Comparison of ENCODE assay signal across 9 mouse cellular contexts in genomic region chr1:178917194-178917902, GRCm38 (mm10).
DNase-seq lines count a peak whose midpoint lies in the region; ATAC-seq and TF ChIP-seq lines count a peak whose summit lies in the region.
"Had no signal": no experiment of that assay in that cellular context is flagged by ENCODE, and none has a peak within 500 bp of the region (broad histone marks: within the 10 kb centered on the region; RNA-seq: fewer than 3 reads in every experiment).

No protein-coding gene starts in this region.

- H3K27ac ChIP-seq in liver, embryonic 14.5 days: no peak overlapping the region
- no peak overlapping the region for H3K27ac ChIP-seq in liver, embryonic 11.5 days (ENCODE audit: low read depth, low read length)
- no peak overlapping the region for H3K27ac ChIP-seq in cerebellum, adult 2 months (ENCODE audit: insufficient read depth, low read length)
- H3K27ac ChIP-seq in midbrain, embryonic 10.5 days (replicated peaks): peak overlapping the region; percentile 38; the same call in 1 of the 2 replicates
- H3K27ac ChIP-seq in thymus, adult 2 months (ENCODE audit: control insufficient read depth, insufficient read depth, low read length): no peak overlapping the region
- H3K27ac ChIP-seq in liver, postnatal 0 days (ENCODE audit: low read depth): no peak overlapping the region
- H3K27ac ChIP-seq: liver, embryonic 15.5 days had no signal

- H3K4me3 ChIP-seq in liver, embryonic 14.5 days (ENCODE audit: insufficient read depth in 1 of 2, low read depth in 2 of 2, low read length in 2 of 2): no peak overlapping the region
- H3K4me3 ChIP-seq in liver, embryonic 11.5 days (ENCODE audit: low read depth, low read length): no peak overlapping the region
- H3K4me3 ChIP-seq in cerebellum, adult 2 months (replicated peaks; ENCODE audit: insufficient read depth, low read depth, low read length): no peak overlapping the region
- H3K4me3 ChIP-seq in midbrain, embryonic 10.5 days: peak overlapping the region; percentile 40
- no peak overlapping the region for H3K4me3 ChIP-seq in thymus, adult 2 months (ENCODE audit: control insufficient read depth, insufficient read depth, low read length)
- H3K4me3 ChIP-seq in liver, postnatal 0 days (ENCODE audit: low read depth, low read length): no peak overlapping the region
- H3K4me3 ChIP-seq: liver, embryonic 15.5 days had no signal

- ATAC-seq in liver, embryonic 14.5 days (ENCODE audit: insufficient read depth): 0 out of 2 replicates have a peak, but pooled peaks have one; percentile 10
- no peak for ATAC-seq in liver, embryonic 11.5 days (replicated peaks; ENCODE audit: low FRiP score)
- ATAC-seq in liver, postnatal 0 days: no peak

- TF ChIP-seq EP300 in liver, embryonic 14.5 days (IDR thresholded peaks at IDR 0.05; ENCODE audit: low read depth): no peak
- no peak for TF ChIP-seq EP300 in liver, postnatal 0 days (IDR thresholded peaks at IDR 0.05; ENCODE audit: low read depth)

- no peak for DNase-seq in liver, embryonic 14.5 days (ENCODE audit: low read depth in 3 of 3, low spot score in 3 of 3)
- no peak for DNase-seq in liver, embryonic 11.5 days (ENCODE audit: low spot score)
- peak; percentile 46 to 51 for DNase-seq in cerebellum, adult 2 months
- peak; percentile 21 to 41 for DNase-seq in heart, postnatal 10 days
- DNase-seq in midbrain, embryonic 10.5 days (ENCODE audit: low spot score): peak; percentile 29
- no peak for DNase-seq in thymus, adult 2 months
- no peak for DNase-seq in adipocyte (ENCODE audit: low spot score)
- no peak for DNase-seq in liver, postnatal 0 days

- no peaks in the 10 kb centered on the region for H3K4me1 ChIP-seq in liver, embryonic 14.5 days (replicated peaks; ENCODE audit: control insufficient read depth in 2 of 2, insufficient read depth in 2 of 2, low read length in 1 of 2)
- no peaks in the 10 kb centered on the region for H3K4me1 ChIP-seq in liver, embryonic 11.5 days (replicated peaks; ENCODE audit: control insufficient read depth, insufficient read depth, low read length)
- H3K4me1 ChIP-seq in cerebellum, adult 2 months (ENCODE audit: control insufficient read depth, insufficient read depth, low read length): peaks cover 24% of the 10 kb centered on the region
- peaks cover 19% of the 10 kb centered on the region for H3K4me1 ChIP-seq in midbrain, embryonic 10.5 days
- no peaks in the 10 kb centered on the region for H3K4me1 ChIP-seq in thymus, adult 2 months (replicated peaks; ENCODE audit: control insufficient read depth, insufficient read depth, low read length)
- no peaks in the 10 kb centered on the region for H3K4me1 ChIP-seq in liver, postnatal 0 days (ENCODE audit: insufficient read depth)
- H3K4me1 ChIP-seq: liver, embryonic 15.5 days had no signal

- 62% methylated on average over 31 of the region's 31 CpGs for WGBS in liver, embryonic 14.5 days (ENCODE audit: insufficient replicate concordance)
- 53% methylated on average over 31 of the region's 31 CpGs for WGBS in liver, embryonic 11.5 days
- WGBS in cerebellum, adult 2 months: 38% methylated on average over 31 of the region's 31 CpGs
- WGBS in midbrain, embryonic 10.5 days: 46% methylated on average over 31 of the region's 31 CpGs
- WGBS in thymus, adult 2 months: 79% methylated on average over 31 of the region's 31 CpGs
- WGBS in liver, postnatal 0 days (ENCODE audit: insufficient replicate concordance): 70% methylated on average over 31 of the region's 31 CpGs

- H3K36me3 ChIP-seq in liver, embryonic 14.5 days (replicated peaks; ENCODE audit: control insufficient read depth, insufficient read depth, low read depth): no peaks in the 10 kb centered on the region
- no peaks in the 10 kb centered on the region for H3K36me3 ChIP-seq in liver, embryonic 11.5 days (ENCODE audit: control insufficient read depth, insufficient read depth, low read length)
- no peaks in the 10 kb centered on the region for H3K36me3 ChIP-seq in midbrain, embryonic 10.5 days
- H3K36me3 ChIP-seq in thymus, adult 2 months (ENCODE audit: control insufficient read depth, insufficient read depth, low read length): no peaks in the 10 kb centered on the region
- no peaks in the 10 kb centered on the region for H3K36me3 ChIP-seq in liver, postnatal 0 days (replicated peaks; ENCODE audit: insufficient read depth, low read length)
- H3K36me3 ChIP-seq: liver, embryonic 15.5 days had no signal

- TF ChIP-seq POLR2A in cerebellum, adult 2 months (IDR thresholded peaks at IDR 0.05; ENCODE audit: borderline replicate concordance, insufficient read depth, low read length): no peak
- TF ChIP-seq POLR2A in thymus, adult 2 months (IDR thresholded peaks at IDR 0.05; ENCODE audit: control insufficient read depth, extremely low read depth, insufficient read depth, low read length, poor library complexity): no peak

- H3K9me3 ChIP-seq in liver, embryonic 14.5 days (ENCODE audit: control insufficient read depth, low read length): no peaks in the 10 kb centered on the region
- no peaks in the 10 kb centered on the region for H3K9me3 ChIP-seq in liver, embryonic 11.5 days (ENCODE audit: control insufficient read depth, low read length)
- H3K9me3 ChIP-seq in midbrain, embryonic 10.5 days (replicated peaks): no peaks in the 10 kb centered on the region
- no peaks in the 10 kb centered on the region for H3K9me3 ChIP-seq in liver, postnatal 0 days (ENCODE audit: low read length)
- H3K9me3 ChIP-seq: liver, embryonic 15.5 days had no signal

- intact Hi-C loops in heart, postnatal 10 days (cut with DNase I): no loop called here

- no peak for TF ChIP-seq CTCF in liver, embryonic 14.5 days (IDR thresholded peaks at IDR 0.05; ENCODE audit: low read depth)
- TF ChIP-seq CTCF in cerebellum, adult 2 months (IDR thresholded peaks at IDR 0.05; ENCODE audit: borderline replicate concordance, insufficient read depth, low read depth, low read length): no peak
- no peak for TF ChIP-seq CTCF in thymus, adult 2 months (IDR thresholded peaks at IDR 0.05; ENCODE audit: borderline replicate concordance, control insufficient read depth, extremely low read depth, insufficient read depth, low read length, poor library complexity)
- no peak for TF ChIP-seq CTCF in liver, postnatal 0 days (IDR thresholded peaks at IDR 0.05; ENCODE audit: low read depth)

- no peak overlapping the region for H3K9ac ChIP-seq in liver, embryonic 14.5 days (replicated peaks)
- no peak overlapping the region for H3K9ac ChIP-seq in liver, embryonic 11.5 days (ENCODE audit: low read depth, low read length)
- no peak overlapping the region for H3K9ac ChIP-seq in liver, postnatal 0 days (replicated peaks)
- H3K9ac ChIP-seq: liver, embryonic 15.5 days had no signal

- H3K27me3 ChIP-seq in liver, embryonic 14.5 days (ENCODE audit: control insufficient read depth, insufficient read depth, low read length): no peaks in the 10 kb centered on the region
- H3K27me3 ChIP-seq in liver, embryonic 11.5 days (replicated peaks; ENCODE audit: control insufficient read depth, insufficient read depth, low read length): peaks cover 8% of the 10 kb centered on the region
- H3K27me3 ChIP-seq in cerebellum, adult 2 months (ENCODE audit: control insufficient read depth, insufficient read depth, low read length): no peaks in the 10 kb centered on the region
- peaks cover 47% of the 10 kb centered on the region for H3K27me3 ChIP-seq in midbrain, embryonic 10.5 days (ENCODE audit: low read depth, poor library complexity, severe bottlenecking)
- no peaks in the 10 kb centered on the region for H3K27me3 ChIP-seq in thymus, adult 2 months (ENCODE audit: control insufficient read depth, insufficient read depth, low read length)
- H3K27me3 ChIP-seq in liver, postnatal 0 days (ENCODE audit: insufficient read depth, low read length): no peaks in the 10 kb centered on the region

- no peak overlapping the region for H3K4me2 ChIP-seq in liver, embryonic 14.5 days (ENCODE audit: low read depth)
- H3K4me2 ChIP-seq in liver, embryonic 11.5 days: no peak overlapping the region
- no peak overlapping the region for H3K4me2 ChIP-seq in liver, postnatal 0 days (ENCODE audit: low read depth, low read length)
- H3K4me2 ChIP-seq: liver, embryonic 15.5 days had no signal

Comparison
In these comparisons a context has a peak if more than half of its experiments do, and no peak if none do; other contexts are left out.
1. DNase-seq: peak in cerebellum, adult 2 months (2 of 2), heart, postnatal 10 days (2 of 2) and midbrain, embryonic 10.5 days (single experiment); none in liver, embryonic 14.5 days (0 of 3), liver, embryonic 11.5 days (single experiment), thymus, adult 2 months (single experiment), adipocyte (single experiment) and liver, postnatal 0 days (single experiment).